Mouse (Mus musculus): ENCODE measurements at regions not wholly inside any gene's neighbourhood (a gene's known extent, or its start where the extent isn't known, plus 50 kb on each side); places are given as distances from the start of the nearest gene placed in this dataset.

GRCm38 (mm10) chr8:33991165-33991916, 120.2 kb downstream of the Gm10131 start:
- TF ChIP-seq GATA1 (IDR thresholded peaks at IDR 0.05; ENCODE audit: borderline replicate concordance, low read length) (no peak), FLI1 (IDR thresholded peaks at IDR 0.05; ENCODE audit: low read length) (no peak)
